Mouse (Mus musculus) bone marrow macrophage, adult 2 months (primary cell): ENCODE data around the gene Gper1. TPM values are rescaled to one million over a fixed set of nuclear protein-coding genes. Genes with fewer than 3 reads are reported as not detected.
"Not testable (repeated sequence)": the region's sequence is repeated elsewhere in the genome, so short reads cannot be mapped to it uniquely, and the experiment has no call there.

Experiments used
- H3K27ac ChIP-seq: 2 replicates; pipeline ENCODE4 v1.5.1; 2012; ENCODE audit warnings: low read depth, low read length; ENCODE audit not compliant: insufficient read depth
- H3K4me1 ChIP-seq: 2 replicates; pipeline ENCODE4 v1.6.1; 2012; ENCODE audit warnings: low read length; ENCODE audit not compliant: control insufficient read depth, insufficient read depth
- H3K4me3 ChIP-seq: 2 replicates; pipeline ENCODE4 v1.5.1; 2012; ENCODE audit warnings: mild to moderate bottlenecking, low read length, moderate library complexity; ENCODE audit not compliant: insufficient read depth
- CTCF ChIP-seq: IDR thresholded peaks from 2 replicates; pipeline ENCODE4 v1.5.1; 2012; ENCODE audit warnings: low read depth, mild to moderate bottlenecking, low read length, moderate library complexity
- POLR2A ChIP-seq: IDR thresholded peaks from 2 replicates; pipeline ENCODE4 v1.6.1; 2012; ENCODE audit warnings: mild to moderate bottlenecking, low read depth, low read length, borderline replicate concordance
- polyA plus RNA-seq: library from polyadenylated mRNA; stranded (reverse); fragments of >200 nt; gene quantifications from 2 replicates; pipeline ENCODE4 v1.2.4, GENCODE M21; 2012; ENCODE audit not compliant: missing spikeins, insufficient read depth, insufficient read length

Gene Gper1
- polyA plus RNA-seq, 1 experiment: not detected

DNA sequence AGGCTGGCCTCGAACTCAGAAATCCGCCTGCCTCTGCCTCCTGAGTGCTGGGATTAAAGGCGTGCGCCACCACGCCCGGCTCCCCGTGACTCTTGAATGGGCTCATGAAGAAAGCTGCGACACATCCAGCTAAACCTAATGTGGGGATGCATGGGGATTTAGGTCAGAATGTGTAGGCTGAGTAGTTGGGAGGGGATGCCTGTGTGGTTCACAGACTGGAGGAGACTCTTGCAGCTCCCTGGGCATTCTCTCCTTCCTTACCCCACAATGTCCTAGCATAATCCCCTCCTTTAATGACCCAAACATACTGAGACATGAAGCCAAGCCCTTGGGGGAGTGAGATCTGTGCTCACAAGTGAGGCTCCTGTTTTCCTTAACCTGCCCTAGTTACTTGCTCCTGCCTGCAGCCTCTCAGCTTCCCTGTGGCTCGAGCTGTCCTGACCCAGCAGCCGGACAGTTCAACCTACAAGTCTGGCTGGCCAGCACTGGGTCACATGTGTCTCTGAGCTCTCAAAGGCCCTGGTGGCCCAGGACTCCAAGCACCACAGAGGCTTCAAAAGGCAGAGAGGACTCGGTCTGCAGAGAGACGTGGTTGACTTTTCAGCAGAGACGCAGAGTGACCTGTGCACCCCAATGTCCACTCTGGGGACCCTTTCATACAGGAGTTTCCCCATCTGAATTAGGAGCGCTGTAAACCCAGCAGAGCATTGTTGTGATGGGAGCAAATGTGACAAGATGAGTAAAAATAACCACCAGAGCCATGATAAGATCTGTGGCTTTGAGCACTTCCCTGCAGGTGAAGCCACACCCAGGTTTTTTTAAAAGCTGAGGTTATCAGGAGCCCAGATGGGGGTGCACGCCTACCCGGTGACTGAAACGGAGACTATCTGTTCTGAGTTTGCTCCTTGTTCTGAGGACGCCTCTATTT lies 41.1 kb upstream of the Gper1 start:
- no peak for TF ChIP-seq POLR2A
- no peak for TF ChIP-seq CTCF
- H3K27ac ChIP-seq: peak overlapping the region; percentile 96
- H3K4me3 ChIP-seq: peak overlapping the region; percentile 72
- H3K4me1 ChIP-seq: peaks cover 50% of the 10 kb centered on the region

DNA sequence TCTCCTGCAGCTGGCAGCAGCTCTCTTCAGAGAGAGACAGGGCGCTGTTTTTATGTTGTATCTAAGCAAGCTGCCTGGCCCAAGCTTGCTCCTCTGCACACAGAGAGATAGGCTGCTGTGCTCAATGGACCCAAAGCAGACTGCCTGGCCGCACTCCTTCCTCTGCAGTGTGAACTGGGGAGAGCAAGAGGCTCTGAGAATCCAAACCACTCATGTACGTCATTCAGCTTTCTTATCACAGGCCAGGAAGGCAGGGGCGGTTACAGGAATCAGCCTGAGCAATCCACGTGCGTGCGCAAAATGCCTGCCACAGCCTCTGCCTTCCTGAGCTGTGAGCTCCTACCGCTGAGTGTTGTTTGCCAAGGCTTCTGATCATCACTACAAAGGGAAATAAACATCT lies 40.2 kb upstream of the Gper1 start:
- peak overlapping the region; percentile 96 for H3K27ac ChIP-seq
- TF ChIP-seq POLR2A (no peak), CTCF (no peak)
- H3K4me3 ChIP-seq: peak overlapping the region; percentile 72
- H3K4me1 ChIP-seq: peaks cover 49% of the 10 kb centered on the region

DNA sequence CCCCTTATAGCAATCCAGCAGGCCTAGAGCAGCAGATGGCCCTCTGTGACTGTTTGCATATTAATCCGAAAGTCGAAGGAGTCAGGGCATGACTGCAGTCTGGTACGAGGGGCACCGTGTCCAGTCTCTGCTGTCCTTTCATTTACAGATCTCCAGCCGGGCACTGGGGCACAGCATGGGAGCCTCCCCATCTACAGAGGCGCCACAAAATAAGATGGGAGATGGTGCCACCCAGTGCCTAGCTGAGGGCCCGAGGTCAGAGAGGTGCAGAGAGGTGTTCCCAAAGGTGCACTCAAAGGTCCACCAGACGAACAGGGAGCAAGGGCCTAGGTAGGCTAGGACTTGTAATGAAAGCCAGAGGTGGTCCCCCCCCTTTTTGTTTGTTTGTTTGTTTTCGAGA lies 39.7 kb upstream of the Gper1 start:
- Histone ChIP-seq H3K27ac (peak overlapping the region; percentile 96), H3K4me3 (peak overlapping the region; percentile 72), H3K4me1 (peaks cover 52% of the 10 kb centered on the region)
- TF ChIP-seq CTCF: no peak
- no peak for TF ChIP-seq POLR2A

- Histone ChIP-seq H3K4me1 (peaks cover 55% of the 10 kb centered on the region), H3K27ac (peak overlapping the region; percentile 31), H3K4me3 (no peak overlapping the region)
- TF ChIP-seq CTCF (no peak), POLR2A (no peak)
Observed at GRCm38 (mm10) chr5:139384531-139384930, 38.4 kb upstream of the Gper1 start.

GRCm38 (mm10) chr5:139386047-139386446 lies 36.9 kb upstream of the Gper1 start:
- TF ChIP-seq POLR2A: no peak
- no peak for TF ChIP-seq CTCF
- Histone ChIP-seq H3K4me1 (peaks cover 53% of the 10 kb centered on the region), H3K27ac (no peak overlapping the region), H3K4me3 (no peak overlapping the region)

DNA sequence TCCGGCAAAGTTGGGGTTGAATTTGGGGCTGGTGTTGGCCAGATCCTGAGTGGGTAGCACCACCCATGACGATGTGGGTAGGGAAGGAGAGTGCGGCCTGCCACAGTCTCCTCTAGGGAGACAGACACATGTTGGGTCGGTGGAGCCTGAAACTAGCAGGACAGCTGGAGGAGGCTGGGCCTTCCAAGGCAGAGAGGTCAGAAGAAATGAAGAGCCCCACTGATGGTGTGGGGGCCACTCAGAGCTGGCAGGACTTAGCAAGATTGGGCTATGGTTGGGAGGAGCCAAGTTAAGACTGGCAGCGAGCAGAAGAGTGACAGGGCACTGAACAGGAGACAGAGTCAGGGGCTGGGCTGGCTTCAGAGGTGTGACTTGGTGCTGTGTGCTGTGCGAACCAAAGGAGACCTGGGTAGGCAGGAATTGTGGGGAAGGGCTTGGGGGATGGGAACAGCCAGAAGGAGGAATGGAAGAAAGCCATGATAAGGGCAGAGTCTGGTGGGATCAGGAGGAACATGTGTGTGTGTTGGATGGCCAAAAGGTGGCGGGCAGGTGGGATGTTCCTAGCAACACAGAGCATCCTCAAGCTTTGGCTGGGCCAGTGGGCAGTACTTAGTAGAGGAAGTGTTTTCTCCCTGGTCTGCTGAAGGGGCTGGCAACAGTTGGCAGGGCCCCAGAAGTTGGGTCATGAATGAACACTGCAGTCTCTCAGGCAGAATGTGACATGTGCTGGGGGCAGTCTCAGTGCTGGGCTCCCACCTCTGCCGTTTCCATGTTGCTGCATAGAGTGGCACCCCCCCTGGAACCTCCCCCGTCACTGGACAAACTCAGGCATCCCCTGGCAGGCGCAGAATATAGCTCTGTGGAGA lies 35.4 kb upstream of the Gper1 start:
- TF ChIP-seq CTCF: no peak
- no peak for TF ChIP-seq POLR2A
- H3K27ac ChIP-seq: peak overlapping the region; percentile 65
- peaks cover 53% of the 10 kb centered on the region for H3K4me1 ChIP-seq
- no peak overlapping the region for H3K4me3 ChIP-seq

GRCm38 (mm10) chr5:139388195-139388570 lies 34.8 kb upstream of the Gper1 start:
- Histone ChIP-seq H3K4me1 (peaks cover 49% of the 10 kb centered on the region), H3K4me3 (no peak overlapping the region), H3K27ac (peak overlapping the region; percentile 65)
- TF ChIP-seq CTCF (no peak), POLR2A (no peak)

- H3K4me3 ChIP-seq: no peak overlapping the region
- peak overlapping the region; percentile 65 for H3K27ac ChIP-seq
- TF ChIP-seq POLR2A: no peak
- TF ChIP-seq CTCF: no peak
- peaks cover 42% of the 10 kb centered on the region for H3K4me1 ChIP-seq
Observed at GRCm38 (mm10) chr5:139388694-139389675, 34.0 kb upstream of the Gper1 start.

GRCm38 (mm10) chr5:139389676-139390061 lies 33.3 kb upstream of the Gper1 start:
- Histone ChIP-seq H3K4me1 (peaks cover 36% of the 10 kb centered on the region), H3K27ac (no peak overlapping the region), H3K4me3 (no peak overlapping the region)

GRCm38 (mm10) chr5:139390324-139391119 lies 32.4 kb upstream of the Gper1 start:
- H3K27ac ChIP-seq, H3K4me3 ChIP-seq: not testable (repeated sequence)
- peaks cover 29% of the 10 kb centered on the region for H3K4me1 ChIP-seq

More at GRCm38 (mm10) chr5:139389676-139390061, 33.3 kb upstream of the Gper1 start:
- TF ChIP-seq CTCF (no peak), POLR2A (no peak)
